Mouse (Mus musculus): Measurements from ENCODE around the gene Pfn4. TPM values are rescaled to one million over a fixed set of nuclear protein-coding genes. Genes with fewer than 3 reads are reported as not detected.

The Pfn4 gene
- under 1 TPM; 0.47 to 0.82 TPM for total RNA-seq (2023)

GRCm38 (mm10) chr12:4768492-4769332 is at the start of gene Pfn4, which contains the start of gene Fam228b:
TSS of gene Pfn4 (plus strand) at chr12:4769022.
TSS of gene Fam228b (minus strand) at chr12:4769267.

GRCm38 (mm10) chr12:4738031-4738576 is 30.7 kb upstream of the Pfn4 start, which contains the start of gene Fam228a:
TSS of gene Fam228a (minus strand) at chr12:4738430.

GRCm38 (mm10) chr12:4817361-4818101 is 48.7 kb downstream of the Pfn4 start, which contains the start of gene Sf3b6:
TSS of gene Sf3b6 (plus strand) at chr12:4817544.

Other genes with a start within 250 kb of the Pfn4 start
- gene Itsn2, start 176.4 kb upstream of the Pfn4 start, total RNA-seq (2023): 100 to 1,000 TPM; 156 to 168 TPM
- gene Gm3625, start 176.1 kb upstream of the Pfn4 start, total RNA-seq (2023): not detected
- gene Fam228a, start 30.6 kb upstream of the Pfn4 start, total RNA-seq (2023): not detected
- 1 to 10 TPM; 1.6 to 4.6 TPM for gene Fam228b, start 245 bp downstream of the Pfn4 start, total RNA-seq (2023)
- 100 to 1,000 TPM; 119 to 129 TPM for gene Sf3b6, start 48.5 kb downstream of the Pfn4 start, total RNA-seq (2023)
- gene Fkbp1b, start 72.6 kb downstream of the Pfn4 start, total RNA-seq (2023): 10 to 100 TPM; 18.2 to 18.3 TPM
- 10 to 100 TPM; 12.8 to 14.4 TPM for gene Wdcp, start 74.3 kb downstream of the Pfn4 start, total RNA-seq (2023)
- gene Mfsd2b, start 105.3 kb downstream of the Pfn4 start, total RNA-seq (2023): under 1 TPM; 0.67 to 0.79 TPM
- 10 to 100 TPM; 16.7 to 18.9 TPM for gene Ubxn2a, start 138.7 kb downstream of the Pfn4 start, total RNA-seq (2023)
- 10 to 100 TPM; 91.1 to 93.4 TPM for gene Atad2b, start 148.3 kb downstream of the Pfn4 start, total RNA-seq (2023)

Measured in monocyte, adult 59 days (primary cell).